Mouse (Mus musculus) ovary, postnatal 14 days (tissue): Measurements from ENCODE around the gene Gm3173.
"Not testable (repeated sequence)": the region's sequence is repeated elsewhere in the genome, so short reads cannot be mapped to it uniquely, and the experiment has no call there.

Source experiments
- DNase-seq: peaks from one replicate; pipeline ENCODE4 v3.0.0; 2022; ENCODE audit warnings: low spot score

Gene Gm3173

GRCm38 (mm10) chr14:4430692-4431091 lies at the start of gene Gm3173:
TSS of gene Gm3173 (plus strand) at chr14:4430992.
- DNase-seq = not testable (repeated sequence)

DNA sequence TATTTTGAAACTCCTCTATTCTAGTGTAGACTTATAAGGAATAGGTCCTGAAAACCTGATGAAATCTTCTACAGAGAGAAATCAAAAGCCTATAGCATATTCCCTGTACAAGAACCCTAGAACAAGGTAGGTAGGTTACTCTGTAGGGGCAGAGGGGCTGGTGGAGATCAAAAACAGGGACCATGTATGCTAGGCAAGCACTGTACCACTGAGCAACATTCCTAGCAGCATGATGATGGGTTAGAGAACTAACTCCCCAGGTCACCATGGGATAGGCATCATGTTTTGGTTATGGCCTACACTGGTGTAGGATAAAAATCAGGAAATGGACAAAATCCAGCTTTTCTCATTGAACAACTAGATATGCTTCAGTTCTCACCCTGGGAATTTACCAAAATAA lies 45.2 kb upstream of the Gm3173 start:
- not testable (repeated sequence) for DNase-seq

GRCm38 (mm10) chr14:4392841-4393530 lies 37.8 kb upstream of the Gm3173 start:
- not testable (repeated sequence) for DNase-seq

GRCm38 (mm10) chr14:4397226-4397625 lies 33.6 kb upstream of the Gm3173 start, which contains the start of gene Gm3159:
TSS of gene Gm3159 (plus strand) at chr14:4397526.
- not testable (repeated sequence) for DNase-seq

DNA sequence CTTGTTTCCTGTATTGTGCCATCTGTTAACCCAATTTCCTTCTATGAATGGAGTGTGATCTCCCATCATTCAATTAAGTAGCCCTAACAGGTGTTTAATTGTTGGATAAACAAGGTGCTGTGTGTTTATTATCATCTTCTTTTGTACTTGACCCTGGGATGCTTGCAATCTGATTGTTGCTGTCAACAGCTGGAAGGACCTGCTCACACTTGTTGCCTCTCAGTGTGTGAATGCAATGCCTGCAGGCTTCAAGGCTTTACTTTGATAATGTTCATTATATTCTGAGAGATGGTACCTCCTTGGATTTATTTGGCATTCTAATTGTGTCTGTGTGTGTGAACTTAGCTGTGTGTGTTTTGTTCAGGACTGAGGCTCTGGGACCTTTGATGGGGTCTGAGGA lies 32.2 kb upstream of the Gm3173 start:
- DNase-seq = not testable (repeated sequence)

GRCm38 (mm10) chr14:4400115-4400789 lies 30.5 kb upstream of the Gm3173 start:
- DNase-seq = not testable (repeated sequence)

DNA sequence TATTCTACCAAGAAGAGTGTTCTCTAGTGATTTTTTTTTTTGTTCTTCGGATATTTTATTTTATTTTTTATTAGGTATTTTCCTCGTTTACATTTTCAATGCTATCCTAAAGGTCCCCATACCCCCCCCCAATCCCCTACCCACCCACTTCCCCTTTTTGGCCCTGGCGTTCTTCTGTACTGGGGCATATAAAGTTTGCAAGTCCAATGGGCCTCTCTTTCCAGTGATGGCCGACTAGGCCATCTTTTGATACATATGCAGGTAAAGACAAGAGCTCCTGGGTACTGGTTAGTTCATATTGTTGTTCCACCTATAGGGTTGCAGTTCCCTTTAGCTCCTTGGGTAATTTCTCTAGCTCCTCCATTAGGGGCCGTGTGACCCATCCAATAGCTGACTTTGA lies 29.5 kb upstream of the Gm3173 start:
- not testable (repeated sequence) for DNase-seq

GRCm38 (mm10) chr14:4403840-4404239 lies 27.0 kb upstream of the Gm3173 start:
- not testable (repeated sequence) for DNase-seq

GRCm38 (mm10) chr14:4409939-4410338 lies 20.9 kb upstream of the Gm3173 start:
- not testable (repeated sequence) for DNase-seq

DNA sequence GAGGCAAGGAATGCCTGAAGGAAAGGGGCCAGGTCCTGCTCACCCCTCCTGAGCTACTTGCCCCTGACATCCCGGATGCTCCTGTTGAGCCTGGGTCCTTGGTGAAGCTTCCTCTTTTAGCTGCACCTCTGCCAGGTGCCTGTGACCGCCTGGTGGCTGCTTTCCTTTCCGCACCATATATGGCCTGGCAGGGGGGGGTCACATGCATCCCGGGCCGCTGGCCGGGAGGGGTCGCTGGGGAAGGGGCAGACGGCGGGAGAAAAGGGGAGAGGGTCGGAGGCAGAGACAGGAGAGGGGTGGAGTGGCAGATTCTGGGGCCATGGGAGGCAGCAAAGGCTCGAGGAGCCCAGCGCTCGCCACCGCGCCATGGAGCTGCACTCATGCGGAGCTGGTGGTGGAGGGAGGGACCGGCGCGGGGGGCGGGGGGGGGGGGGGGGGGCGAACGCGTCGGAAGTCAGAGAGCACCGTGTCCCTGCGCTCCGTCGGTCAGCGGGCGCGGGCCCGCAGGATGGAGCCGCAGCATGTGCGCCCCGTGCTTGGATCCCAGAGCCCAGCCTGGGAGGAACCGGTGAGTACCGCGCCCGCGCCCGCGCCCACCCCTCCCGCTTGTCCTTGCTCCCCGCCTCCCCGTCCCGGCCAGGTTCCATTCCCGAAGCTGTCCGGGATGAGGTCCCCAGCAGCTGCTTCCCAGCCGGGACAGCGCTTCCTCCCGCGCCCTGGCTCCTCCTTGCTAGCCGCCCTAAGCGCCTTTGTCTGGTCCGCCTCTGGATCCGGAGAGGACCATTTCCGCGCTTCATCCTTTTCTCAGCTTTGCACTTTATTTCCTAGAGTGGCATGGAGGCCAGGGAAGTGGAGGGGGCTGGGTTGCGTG lies 15.6 kb upstream of the Gm3173 start, which contains the start of gene Gm3164:
Gene Gm3164 (plus strand): TSS at position 484 of the 871 bp plus-strand sequence.
- DNase-seq = not testable (repeated sequence)

GRCm38 (mm10) chr14:4481445-4481844 lies 50.7 kb downstream of the Gm3173 start, which contains the start of gene Gm3182:
TSS of gene Gm3182 (plus strand) at chr14:4481745.
- DNase-seq = not testable (repeated sequence)

DNA sequence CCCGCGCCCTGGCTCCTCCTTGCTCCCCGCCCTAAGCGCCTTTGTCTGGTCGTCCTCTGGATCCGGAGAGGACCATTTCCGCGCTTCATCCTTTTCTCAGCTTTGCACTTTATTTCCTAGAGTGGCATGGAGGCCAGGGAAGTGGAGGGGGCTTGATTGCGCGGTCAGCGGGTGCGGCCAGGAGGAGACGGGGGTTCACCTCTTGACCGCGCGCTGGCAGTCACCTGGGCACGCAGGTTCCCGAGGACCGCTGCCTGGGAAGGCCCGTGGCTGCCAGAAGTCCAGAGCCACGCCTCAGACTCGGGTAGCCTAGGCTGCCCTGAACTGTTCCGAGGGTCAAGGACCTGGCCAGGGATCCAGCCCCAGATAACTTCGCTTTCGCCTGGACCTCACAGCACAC lies 68.6 kb downstream of the Gm3173 start:
- DNase-seq = not testable (repeated sequence)

GRCm38 (mm10) chr14:4555105-4555504 lies 124.3 kb downstream of the Gm3173 start, which contains the start of gene Gm3047:
TSS of gene Gm3047 (plus strand) at chr14:4555405.
- DNase-seq = not testable (repeated sequence)
